Mouse (Mus musculus): ENCODE measurements at regions not wholly inside any gene's neighbourhood (a gene's known extent, or its start where the extent isn't known, plus 50 kb on each side); places are given as distances from the start of the nearest gene placed in this dataset.
A peak's percentile ranks its signal among the peaks of the same experiment; 100 is the strongest.

DNA sequence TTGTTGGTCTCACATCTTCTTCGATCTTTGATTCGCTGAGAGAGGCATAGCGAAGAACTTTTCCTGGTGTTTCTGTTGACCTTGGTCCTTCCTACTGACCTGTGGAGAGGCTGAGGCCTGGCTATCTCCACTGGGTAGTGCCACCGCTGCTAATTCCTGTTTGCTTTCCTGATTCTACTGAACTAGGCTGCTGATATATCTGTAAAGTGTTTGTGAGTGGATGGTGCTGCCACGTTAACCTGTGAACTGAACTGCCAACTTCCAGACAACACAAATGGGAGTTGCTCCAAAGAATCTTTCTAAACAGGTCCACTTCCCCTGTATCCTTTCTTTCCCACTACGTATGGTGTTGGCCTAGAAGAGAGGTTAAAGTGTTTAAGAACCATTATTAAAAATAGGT is 78.0 kb upstream of the Akt3 start:
- no peak for DNase-seq (ENCODE audit: low read depth)

DNA sequence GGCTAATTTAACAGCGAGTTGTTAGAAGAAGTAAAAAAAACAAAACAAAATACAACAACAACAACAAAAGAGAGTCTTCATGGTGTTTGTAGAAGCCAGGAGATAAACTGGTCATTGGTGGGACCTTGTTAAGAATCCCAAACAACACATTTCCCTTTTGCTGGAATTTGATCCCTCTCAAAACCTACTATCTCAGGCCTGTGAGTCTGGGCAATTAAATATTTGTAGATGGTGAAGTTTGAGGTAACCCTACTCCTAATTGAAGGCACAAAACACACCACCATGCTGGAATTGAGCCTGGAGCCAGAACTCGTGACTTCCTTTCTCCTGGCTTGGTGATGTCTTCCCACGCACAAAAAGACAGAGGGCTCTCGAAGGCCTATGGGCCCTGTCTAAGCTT is 65.4 kb upstream of the Akt3 start:
- DNase-seq (ENCODE audit: low read depth) = no peak

DNA sequence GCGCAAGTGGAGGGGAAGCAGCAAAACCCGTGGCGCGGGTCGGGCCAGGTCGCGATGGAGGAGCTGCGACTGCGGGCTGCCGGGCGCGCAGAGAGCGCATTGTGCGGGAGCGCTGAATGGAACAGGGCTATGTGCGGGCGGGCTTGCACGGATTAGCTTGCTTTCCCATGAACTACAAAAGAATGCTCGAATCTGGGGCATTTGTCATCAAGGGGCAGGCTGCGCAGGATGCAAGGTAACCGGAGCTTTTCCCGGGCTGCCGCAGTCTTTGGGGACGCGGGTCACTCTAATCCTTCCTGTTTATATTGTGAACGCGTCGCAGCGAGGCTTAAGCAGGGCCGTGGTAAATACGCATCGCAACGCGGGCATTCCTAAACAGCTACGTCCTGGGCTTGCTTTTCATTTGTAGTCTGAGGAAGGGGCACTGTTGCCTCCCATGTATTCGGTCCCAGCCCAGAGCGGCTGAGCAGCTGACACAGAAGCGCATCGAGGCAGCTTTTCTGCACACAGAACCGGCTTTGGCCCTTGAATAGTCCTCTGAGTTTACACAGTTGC is 64.8 kb upstream of the Akt3 start:
- DNase-seq (ENCODE audit: low read depth) = no peak

DNA sequence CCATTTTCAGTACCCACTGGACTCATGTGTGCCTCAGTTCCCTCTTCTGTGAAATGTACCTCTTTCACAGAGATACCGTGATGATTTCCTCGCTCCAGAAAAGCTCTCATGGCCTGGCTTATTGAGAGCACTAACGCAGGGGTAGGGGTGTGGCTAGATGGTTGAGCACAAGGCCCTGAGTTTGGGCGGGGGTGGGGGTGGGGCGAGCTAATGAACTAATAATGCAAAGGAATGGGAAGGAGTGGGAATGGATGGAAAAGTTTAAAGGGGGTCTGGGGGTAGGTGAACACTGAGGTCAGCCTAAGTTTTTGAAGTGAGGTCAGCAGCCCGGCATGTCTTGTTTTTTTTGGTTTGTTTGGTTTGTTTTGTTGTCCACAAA is 64.3 kb upstream of the Akt3 start:
- DNase-seq (ENCODE audit: low read depth) = no peak

DNA sequence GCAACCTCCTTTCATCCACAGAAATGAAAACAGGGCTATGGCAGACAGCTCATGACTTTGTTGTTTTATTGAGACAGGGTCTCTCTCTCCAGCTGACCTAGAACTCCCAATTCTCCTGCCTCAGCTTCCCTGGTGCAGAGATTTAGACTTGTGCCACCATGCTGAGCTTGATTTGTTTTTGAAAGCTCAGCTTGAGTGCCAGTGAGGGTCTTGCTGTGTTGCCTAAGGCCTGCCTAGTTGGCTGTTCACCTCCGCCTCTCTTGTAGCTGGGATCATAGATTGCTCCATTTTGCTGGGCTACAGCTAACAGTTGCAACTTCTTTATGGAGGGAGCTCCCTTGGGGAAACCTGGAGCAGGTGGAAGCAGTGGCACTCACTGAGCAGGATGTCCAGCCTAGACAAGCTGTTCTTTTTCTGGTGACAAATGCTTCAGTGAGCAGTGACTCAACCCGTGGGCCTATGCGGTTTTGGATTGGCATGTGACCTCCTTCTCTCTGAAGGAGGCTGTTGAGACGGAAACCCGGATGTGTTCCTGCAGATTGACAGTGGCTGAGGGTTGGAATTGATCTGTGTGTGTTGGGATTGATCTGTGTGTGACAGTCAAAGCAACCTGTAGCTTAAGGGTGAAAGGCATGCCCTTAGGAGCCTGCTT is 63.8 kb upstream of the Akt3 start:
- DNase-seq (ENCODE audit: low read depth) = no peak

DNA sequence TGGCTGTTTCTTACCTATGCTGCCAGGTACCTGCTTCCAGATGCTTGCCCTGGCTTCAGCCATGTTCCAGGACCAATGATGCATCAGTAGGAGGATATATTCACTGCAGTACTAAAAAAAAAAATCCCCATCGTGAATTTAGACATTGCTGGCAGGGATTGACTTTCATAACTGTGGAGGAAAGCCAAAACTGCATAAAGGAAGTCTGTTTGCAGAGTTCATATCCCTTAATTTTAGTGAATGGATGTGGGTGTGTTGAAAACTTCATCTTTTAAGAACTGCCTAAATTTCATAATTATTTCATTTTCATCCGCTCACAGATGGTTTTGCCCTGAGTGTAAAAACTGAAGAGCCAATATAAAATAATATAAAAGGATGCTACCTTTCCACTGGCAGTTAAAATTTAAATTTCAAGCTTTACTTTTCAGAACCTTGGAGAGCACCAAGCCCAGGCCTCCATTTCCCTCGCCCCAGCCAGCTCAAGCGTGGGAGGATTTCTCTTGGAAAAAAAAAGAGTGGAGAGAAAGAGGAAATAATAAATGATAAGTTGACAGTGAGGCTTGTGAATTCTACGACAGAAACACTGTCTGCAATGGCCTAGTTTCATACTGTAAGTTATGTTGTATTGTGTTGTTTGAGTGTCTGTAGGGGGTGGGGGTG is 50.3 kb upstream of the Akt3 start:
- peak; percentile 24 for DNase-seq (ENCODE audit: low read depth)
